Mouse (Mus musculus) right cerebral cortex, adult 2 months (tissue): ENCODE measurements at regions not wholly inside any gene's neighbourhood (a gene's known extent, or its start where the extent isn't known, plus 50 kb on each side); places are given as distances from the start of the nearest gene placed in this dataset.

ENCODE experiments used
- DNase-seq, 2 experiments: peaks; one replicate each; pipeline ENCODE4 v3.0.0; 2021 to 2022; ENCODE audit warnings: low spot score in 2 of 2

DNA sequence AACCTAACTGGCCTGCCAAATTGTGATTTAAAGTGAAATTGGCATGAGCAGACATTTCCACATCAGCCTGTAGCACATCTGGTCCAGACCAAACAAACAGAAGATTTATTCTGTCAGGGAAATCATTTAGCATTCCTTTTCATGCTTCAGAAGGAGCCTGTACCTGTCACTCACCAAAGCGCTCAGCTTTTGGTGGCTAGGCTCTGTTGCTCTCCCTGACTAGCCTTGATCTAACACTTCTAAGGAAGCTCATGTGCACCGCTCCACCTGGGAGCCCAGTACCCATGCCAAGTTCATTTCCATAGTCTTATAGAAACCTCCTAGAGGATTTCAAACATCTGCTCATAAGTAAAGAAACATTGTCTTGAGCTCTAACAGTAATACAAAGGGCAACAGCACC is 253.8 kb upstream of the Tfap2d start:
- no peak for DNase-seq

DNA sequence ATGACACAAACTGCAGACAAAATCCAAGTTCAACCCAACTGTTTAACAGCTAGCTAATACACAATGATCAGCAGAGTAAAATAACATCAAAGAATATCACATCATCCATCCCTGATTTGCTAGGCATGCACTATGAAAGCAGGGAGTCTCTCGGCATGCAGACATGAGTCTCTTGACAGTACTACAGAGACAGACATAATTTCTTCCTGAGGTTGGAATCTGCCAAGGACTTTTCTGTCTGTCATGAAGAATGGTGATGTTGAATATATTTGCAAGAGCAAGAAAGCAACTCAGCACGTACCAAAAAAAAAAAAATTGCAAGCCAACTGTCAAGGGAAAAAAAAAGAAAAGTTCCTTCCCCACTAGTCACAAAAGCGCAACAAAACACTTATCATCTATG is 245.4 kb upstream of the Tfap2d start:
- DNase-seq = no peak

DNA sequence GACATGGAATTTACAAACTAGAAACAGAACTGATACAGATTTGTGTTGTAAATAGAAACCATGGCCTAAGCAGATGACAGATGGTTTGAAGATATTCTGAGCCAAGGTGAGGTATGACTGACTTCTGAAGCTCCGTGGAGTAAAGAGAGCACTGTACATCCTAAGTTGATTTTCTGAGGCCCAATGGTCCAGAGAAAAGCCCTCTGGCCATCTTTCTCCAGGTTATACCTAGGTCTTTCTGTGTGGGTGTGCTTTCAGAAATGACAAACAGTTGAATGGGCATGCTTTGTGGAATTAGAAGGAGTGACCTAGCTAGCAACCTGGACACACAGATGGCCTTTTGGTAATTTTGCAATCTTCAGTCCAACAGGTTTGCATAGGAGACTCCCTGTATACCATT is 199.6 kb upstream of the Tfap2d start:
- DNase-seq = no peak

DNA sequence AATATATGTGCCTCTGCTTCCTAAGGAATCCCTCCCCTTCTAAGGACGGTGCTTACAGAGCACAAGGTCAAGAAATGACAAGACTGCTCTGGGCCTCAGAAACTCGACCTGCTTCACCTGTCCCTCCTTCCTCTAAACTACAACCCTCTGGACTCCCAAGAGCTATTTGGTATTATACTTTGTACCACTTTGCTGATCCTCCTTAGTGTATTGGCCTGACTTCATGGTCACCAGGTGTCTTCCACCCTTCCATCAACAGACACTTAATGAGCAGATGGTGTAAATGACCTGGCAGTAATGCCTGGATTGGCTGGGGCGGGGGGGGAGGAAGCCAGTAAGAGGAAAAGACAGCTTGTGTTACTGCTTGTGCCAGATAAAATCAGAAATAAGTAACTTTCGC is 199.1 kb upstream of the Tfap2d start:
- no peak for DNase-seq

DNA sequence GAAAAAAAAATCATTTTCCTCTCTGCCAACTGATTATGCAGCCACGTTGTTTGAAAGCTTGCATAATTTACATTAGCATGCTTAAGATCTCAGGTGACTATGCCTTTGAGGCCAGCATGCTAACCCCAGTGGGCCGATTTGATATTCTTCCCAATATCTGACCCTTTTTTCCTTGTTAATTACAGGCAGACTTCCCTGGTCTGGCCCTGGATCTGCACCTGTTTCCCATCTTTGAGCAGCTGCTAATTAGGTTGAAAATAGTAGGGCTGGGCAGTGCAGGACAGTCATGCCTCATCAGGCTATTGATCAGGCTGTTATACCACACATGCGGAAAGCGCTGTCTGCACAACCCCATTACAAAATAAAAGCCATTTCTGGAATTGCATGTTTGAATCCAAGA is 191.2 kb upstream of the Tfap2d start:
- DNase-seq = no peak

DNA sequence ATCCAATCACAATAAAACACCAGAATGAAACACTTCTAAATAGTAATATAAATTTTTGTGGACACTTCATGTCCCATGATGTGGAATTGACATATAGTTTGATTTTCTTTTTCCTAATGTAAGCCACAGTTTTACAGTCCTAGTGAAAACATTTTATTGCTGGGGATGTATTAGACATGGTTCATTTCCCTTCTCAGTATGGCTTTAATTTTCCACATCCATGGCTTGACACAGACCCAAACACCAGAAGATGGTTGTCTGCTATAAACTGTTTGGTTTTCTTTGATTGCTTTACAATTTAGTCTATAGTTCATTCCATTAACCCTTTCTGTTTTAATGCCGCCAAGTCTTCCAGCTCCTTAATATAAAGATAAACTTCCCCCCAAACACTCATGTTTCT is 146.5 kb upstream of the Tfap2d start:
- no peak for DNase-seq

DNA sequence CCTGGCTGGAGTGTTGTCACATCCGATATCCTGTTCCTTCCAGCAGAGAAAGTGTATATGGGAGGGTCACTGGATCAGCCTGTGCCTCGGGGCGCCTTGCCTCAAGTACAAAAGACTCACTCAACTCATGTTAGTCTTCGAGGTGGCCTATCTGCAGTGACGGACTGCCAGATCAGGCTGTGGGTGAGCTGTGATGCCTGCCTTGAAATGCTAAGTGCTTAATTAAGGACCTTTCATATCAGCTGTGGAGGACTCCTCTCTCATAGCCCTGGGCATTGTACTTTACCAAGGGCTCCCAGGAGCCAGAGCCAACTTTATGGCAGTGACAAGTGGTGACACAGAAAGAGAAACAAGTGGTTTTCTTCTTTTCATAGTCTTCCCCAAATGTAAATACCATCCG is 145.8 kb upstream of the Tfap2d start:
- DNase-seq = no peak

DNA sequence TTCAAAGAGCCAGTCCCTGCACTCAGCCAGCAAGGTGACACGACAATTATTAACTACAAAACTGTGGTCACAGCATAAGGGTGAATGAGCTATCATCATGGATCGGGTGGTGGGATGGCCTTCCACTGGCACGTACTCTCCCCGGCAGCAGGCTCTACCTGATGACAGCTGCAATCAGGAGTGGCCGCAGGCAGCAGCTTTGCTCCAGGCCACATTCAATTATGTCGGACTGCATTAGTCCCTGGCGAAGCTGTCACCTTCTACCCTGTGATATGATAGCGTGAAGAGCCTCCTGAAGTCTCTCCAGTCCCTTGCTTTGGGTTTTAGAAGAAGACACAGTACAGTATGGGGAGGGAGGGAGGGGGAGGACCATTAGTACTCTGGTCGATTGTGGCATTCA is 141.4 kb upstream of the Tfap2d start:
- no peak for DNase-seq

DNA sequence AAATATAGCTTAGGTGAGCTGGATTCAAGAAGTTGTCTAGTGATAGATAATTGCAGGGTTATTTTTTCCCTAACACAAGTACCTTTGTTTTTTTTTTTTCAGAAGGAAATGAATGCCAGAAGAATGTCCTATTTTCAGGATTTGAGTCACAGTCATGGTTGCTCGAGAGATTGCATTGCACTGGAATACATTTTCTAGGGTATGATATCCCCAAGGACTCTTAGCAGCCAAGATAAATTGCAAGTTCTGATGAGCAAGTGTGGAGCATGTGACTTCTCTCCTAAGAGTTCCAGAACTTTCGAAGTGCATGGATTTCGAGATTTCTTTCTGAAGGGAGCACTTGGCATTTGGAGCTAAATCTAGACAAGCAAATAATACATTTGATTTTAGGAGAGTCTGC is 140.9 kb upstream of the Tfap2d start:
- DNase-seq = no peak

DNA sequence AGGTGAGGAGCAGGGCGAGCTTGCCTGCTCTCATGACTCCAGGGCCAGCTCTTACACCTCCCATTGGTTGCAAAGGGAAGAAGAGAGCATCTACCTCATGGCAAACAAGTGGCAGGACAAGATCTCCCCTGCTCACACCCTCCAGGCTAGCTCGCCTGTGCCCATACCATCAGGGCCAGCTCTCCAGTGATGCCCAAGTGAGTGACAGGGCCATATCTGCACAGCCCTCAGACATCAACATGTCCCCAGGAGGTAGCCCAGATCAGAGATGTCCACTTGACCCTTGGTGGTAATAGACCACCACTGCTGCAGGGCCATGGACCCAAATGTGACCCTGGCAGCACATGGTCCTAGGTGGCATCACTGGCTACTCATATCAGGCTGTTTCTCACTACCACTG is 133.9 kb upstream of the Tfap2d start:
- DNase-seq = no peak

DNA sequence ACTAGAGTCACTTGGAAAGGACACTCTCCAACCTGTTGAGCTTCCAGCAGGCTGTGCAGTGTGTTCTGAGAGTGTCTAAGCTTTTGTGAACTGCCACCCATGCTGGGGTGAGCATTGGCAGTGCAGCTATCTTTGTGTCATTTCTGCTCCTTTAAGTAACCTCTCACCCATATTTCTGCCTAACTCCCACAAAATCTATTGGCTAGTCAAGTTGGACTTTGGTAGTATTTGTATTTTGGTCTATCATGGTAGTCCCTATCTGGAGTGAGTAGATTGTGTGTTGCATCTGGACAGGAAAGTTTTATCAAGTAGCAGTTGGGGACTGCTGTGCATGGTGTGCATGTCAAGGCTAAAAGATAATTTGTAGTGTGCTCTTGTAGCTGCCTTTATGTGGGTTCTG is 132.6 kb upstream of the Tfap2d start:
- DNase-seq = no peak

DNA sequence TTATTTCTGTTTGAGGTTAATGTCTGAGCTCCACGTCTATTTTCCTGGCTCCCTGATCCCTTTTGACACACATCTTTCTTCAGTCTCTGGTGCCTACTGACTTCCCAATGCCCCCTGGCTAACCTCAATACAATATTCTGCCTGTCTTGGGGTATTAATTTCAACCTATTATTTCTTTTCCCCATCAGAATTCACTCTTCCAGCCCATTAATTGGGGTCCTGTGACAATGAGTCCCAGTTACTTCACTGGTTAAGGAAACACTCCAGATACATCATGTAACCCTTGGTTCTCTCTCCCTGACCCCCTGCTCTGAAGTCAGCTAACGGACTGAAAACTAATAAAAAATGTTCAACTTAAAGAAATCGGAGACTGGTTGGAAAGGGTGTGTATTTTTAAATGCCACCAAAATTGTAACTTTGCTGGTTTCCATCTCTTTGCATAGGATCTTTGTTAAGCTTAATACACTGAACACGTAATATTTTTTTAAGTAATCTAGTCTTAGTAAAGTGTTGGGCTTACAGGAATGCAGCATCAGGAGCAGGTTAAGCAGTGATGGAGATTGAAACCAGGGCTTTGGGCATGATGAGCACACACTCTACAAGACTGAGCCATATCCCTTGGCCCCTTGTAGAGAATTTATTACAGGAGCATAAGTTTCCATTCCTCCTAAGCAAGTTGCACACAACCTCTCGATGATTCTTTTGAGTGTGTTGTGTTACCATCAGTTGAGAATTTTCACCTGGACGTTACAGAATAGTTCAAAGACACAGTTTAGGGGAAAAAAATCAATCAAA is 128.8 kb upstream of the Tfap2d start:
- no peak for DNase-seq

DNA sequence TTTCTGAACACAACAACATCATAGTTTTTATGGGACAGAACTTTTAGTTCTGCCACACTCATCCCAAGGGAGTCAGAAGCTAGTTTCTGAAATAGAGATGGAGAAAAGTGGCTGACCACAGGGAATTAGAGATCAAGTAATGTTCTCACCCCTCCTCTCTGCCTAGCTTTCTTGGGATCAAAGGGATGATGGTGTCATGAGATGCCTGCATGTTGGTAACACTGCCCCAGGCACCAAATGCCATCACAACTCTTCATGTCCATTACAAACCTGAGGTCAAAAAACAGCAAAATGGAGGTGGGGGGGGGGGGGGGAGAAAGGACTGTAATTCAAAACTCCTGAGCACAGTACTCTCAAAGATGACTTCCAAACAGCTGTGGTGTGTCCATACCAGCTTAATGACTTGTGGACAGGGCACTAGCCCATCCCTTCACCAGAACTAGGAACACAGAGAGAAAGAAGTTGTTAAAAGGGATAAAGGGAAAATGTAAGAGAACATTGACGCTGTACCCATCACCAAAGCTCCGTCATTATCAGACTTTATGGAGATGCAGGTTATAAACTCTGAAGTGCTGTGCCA is 127.9 kb upstream of the Tfap2d start:
- no peak for DNase-seq

DNA sequence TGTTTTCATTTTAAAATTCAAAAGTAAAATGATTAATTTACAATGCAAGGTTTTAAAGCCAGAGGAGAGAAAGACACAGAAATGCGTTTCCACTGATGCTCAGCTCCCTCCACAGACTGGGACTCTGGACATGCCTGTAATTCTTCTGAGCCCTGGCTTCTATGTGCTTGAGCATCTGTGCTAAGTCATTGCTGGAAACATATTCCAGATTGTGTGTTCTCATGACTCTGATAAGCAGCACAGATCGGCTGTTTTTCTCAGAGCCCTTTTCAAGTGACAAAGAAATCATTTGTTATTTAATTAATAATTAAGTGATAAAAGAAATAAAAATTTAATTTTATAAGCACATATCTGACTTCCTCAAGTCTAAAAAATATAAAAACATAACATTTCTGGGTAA is 127.3 kb upstream of the Tfap2d start:
- no peak for DNase-seq

DNA sequence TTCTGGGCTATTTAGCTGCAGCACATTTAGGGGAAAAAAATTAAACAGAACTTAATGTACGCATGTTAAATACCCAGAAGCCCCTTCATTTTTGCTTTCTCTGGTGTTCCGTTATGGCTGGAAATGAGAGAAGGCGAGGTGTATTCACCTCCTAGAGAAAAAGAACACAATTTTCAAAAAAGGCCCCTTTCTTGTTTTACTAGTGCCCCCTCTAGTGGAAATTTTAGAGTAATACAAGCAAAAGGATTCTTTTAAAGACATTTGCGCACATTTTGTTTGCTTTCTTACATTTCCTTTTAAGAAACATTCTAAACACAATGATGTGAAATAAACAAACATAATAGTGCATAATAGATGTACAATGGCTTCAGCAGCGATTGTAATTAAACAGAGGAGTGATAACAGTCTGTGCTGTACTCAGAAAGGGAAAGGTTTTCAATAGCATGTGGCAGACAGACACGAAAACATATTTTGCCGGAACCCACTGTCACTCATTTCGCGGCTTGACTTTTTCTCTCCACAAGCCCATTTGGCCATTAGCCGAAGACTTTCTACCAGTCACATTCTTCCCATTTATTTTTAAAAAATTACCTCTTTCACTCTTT is 126.0 kb upstream of the Tfap2d start:
- peak in 1 of 2 experiments; percentile 14 for DNase-seq

DNA sequence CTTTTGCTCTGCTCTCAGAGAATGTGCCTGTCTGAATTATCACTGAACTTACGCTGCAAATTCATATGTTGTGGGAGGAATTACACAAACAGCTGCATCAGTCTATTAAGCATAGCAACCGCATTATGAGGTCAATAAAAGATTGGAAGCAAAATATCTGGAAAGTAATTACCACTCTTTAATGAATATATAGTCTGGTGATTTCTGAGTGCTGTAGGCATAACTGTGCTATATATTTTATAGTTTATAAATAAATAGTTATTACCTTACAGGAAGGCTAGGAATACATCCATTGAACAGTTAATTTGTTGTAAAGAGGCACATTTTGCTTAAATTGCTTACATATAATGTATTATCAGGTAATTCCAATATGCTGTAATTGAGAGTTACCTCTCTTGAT is 123.7 kb upstream of the Tfap2d start:
- no peak for DNase-seq

DNA sequence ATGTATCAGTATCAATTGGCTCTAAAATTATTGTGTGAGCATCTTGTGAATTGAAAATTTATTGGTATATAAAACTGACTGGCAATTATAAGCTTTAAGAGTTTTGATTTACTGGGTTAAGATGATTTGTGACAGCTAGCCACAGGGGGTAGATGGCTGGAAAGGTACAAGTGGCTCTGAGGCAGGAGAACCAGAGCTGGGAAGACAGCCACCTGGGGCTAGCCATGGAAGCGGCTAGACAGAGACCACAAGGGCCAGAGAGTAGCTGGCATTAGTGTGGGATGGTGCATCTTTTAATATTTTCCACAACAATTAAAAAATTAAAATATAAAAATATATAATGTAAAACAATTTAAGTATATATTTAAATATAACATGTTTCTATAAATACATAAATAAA is 86.0 kb upstream of the Tfap2d start:
- no peak for DNase-seq
